Mouse (Mus musculus) forebrain, embryonic 16.5 days (tissue): ENCODE measurements around the gene Ubac2. TPM values are rescaled to one million over a fixed set of nuclear protein-coding genes. Genes with fewer than 3 reads are reported as not detected.

Experiments
- ATAC-seq: fragments of 200-750 bp; cut with Nextera tagmentation; 2 replicates; pipeline ENCODE4 v1.8.0; 2017; ENCODE audit warnings: mild to moderate bottlenecking, moderate library complexity
- H3K27ac ChIP-seq: fragments of 300-500 bp; sonication (generic); 2 replicates; pipeline ENCODE4 v1.5.1; 2014; ENCODE audit warnings: low read length, control low read depth
- H3K27me3 ChIP-seq: fragments of 300-500 bp; sonication (generic); replicated peaks from 2 replicates; pipeline ENCODE4 v1.6.1; 2014; ENCODE audit warnings: low read length; ENCODE audit not compliant: control insufficient read depth, insufficient read depth
- H3K36me3 ChIP-seq: fragments of 300-500 bp; sonication (generic); 2 replicates; pipeline ENCODE4 v1.6.1; 2014; ENCODE audit not compliant: control insufficient read depth, insufficient read depth
- H3K4me1 ChIP-seq: fragments of 300-500 bp; sonication (generic); replicated peaks from 2 replicates; pipeline ENCODE4 v1.6.1; 2014; ENCODE audit warnings: low read length; ENCODE audit not compliant: control insufficient read depth, insufficient read depth
- H3K4me2 ChIP-seq: fragments of 300-500 bp; sonication (generic); 2 replicates; pipeline ENCODE4 v1.6.1; 2014; ENCODE audit warnings: mild to moderate bottlenecking, low read length, control low read depth
- H3K4me3 ChIP-seq: fragments of 300-500 bp; sonication (generic); replicated peaks from 2 replicates; pipeline ENCODE4 v1.5.1; 2014; ENCODE audit warnings: mild to moderate bottlenecking, low read length, control low read depth
- H3K9ac ChIP-seq: fragments of 300-500 bp; sonication (generic); replicated peaks from 2 replicates; pipeline ENCODE4 v1.6.1; 2014; ENCODE audit warnings: low read depth, low read length, control low read depth
- H3K9me3 ChIP-seq: fragments of 300-500 bp; sonication (generic); 2 replicates; pipeline ENCODE4 v1.6.1; 2016; ENCODE audit warnings: low read length; ENCODE audit not compliant: control insufficient read depth
- WGBS: fragments of 180-500 bp; shearing (Covaris S2); extraction: QIAGEN DNeasy Blood & Tissue Kit; methylation state at CpG from one replicate; pipeline ENCODE4 v1.1.7; 2014; 5-methylcytosine and 5-hydroxymethylcytosine counted together
- polyA plus RNA-seq: library from polyadenylated mRNA; unstranded; fragments of >200 nt; fragmentation: Nextera tagmentation; extraction: Ambion mirVana; gene quantifications from 2 replicates; pipeline ENCODE4 v1.2.1, GENCODE M21; 2015

Ubac2 gene
- polyA plus RNA-seq, 1 experiment from 2014 or later = 51.0 TPM

- ATAC-seq = no peak
- Histone ChIP-seq H3K36me3 (no peaks in the 10 kb centered on the region), H3K27ac (no peak overlapping the region), H3K4me2 (no peak overlapping the region), H3K4me3 (no peak overlapping the region), H3K4me1 (no peaks in the 10 kb centered on the region), H3K9me3 (no peaks in the 10 kb centered on the region), H3K9ac (no peak overlapping the region), H3K27me3 (no peaks in the 10 kb centered on the region)
- WGBS = 83% methylated on average over 4 of the region's 4 CpGs
These were observed 109.3 kb downstream of the Ubac2 start for GRCm38 (mm10) chr14:121987691-121988090.

GRCm38 (mm10) chr14:121989331-121989730 is 110.9 kb downstream of the Ubac2 start:
- H3K9me3 ChIP-seq = no peaks in the 10 kb centered on the region
- no peak overlapping the region for H3K27ac ChIP-seq
- H3K4me2 ChIP-seq = no peak overlapping the region
- no peaks in the 10 kb centered on the region for H3K27me3 ChIP-seq
- no peak overlapping the region for H3K4me3 ChIP-seq
- H3K9ac ChIP-seq = no peak overlapping the region
- no peaks in the 10 kb centered on the region for H3K4me1 ChIP-seq
- 96% methylated on average over 3 of the region's 3 CpGs for WGBS
- no peaks in the 10 kb centered on the region for H3K36me3 ChIP-seq
- ATAC-seq = no peak

GRCm38 (mm10) chr14:121989869-121990268 is 111.4 kb downstream of the Ubac2 start:
- no peak for ATAC-seq
- Histone ChIP-seq H3K4me3 (no peak overlapping the region), H3K9ac (no peak overlapping the region), H3K27me3 (no peaks in the 10 kb centered on the region), H3K4me1 (no peaks in the 10 kb centered on the region), H3K9me3 (no peaks in the 10 kb centered on the region), H3K27ac (no peak overlapping the region), H3K36me3 (no peaks in the 10 kb centered on the region), H3K4me2 (no peak overlapping the region)
- WGBS = 96% methylated on average over 3 of the region's 3 CpGs

DNA sequence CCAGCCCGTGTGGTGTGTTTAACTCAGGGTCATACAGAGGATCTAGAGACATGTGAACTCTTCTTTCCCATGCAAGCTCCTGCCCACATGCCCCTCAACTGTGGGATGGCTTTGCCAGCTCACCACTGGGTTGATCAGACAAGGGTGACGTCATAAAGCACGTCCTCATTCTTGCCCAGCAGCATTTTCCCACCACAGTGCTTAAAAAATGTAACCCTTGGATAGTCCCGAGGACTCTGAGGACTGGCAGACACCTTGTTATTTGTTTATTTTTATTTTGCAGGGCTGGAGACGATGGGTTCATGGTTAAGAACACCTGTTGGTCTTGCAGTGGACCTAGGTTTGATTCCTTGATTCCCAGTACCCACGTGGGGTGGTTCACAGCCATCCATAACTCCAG is 112.5 kb downstream of the Ubac2 start:
- Histone ChIP-seq H3K27ac (no peak overlapping the region), H3K4me3 (no peak overlapping the region), H3K36me3 (no peaks in the 10 kb centered on the region), H3K4me1 (no peaks in the 10 kb centered on the region), H3K9ac (no peak overlapping the region), H3K9me3 (no peaks in the 10 kb centered on the region), H3K4me2 (no peak overlapping the region), H3K27me3 (no peaks in the 10 kb centered on the region)
- 93% methylated on average over 6 of the region's 6 CpGs for WGBS
- ATAC-seq = no peak

DNA sequence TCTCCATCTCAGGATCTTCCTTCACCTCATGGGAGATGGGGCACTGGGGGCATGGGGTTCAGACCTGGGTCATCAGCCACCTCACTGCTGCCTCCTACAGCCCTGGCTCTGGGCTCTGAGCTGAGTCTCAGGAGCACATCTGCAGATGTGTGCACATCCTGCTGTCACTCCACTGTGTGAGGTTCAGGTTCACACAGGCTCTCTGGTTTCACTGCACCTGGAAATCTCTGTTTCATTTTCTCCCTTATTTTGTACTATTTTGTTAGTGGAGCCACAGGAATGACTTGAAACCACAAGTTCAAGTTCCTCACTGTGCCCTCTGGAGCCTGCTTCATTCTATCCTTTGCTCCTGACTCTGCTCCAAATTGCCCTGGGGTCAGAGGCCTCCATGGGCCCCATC is 113.5 kb downstream of the Ubac2 start:
- H3K9ac ChIP-seq = no peak overlapping the region
- no peak for ATAC-seq
- no peaks in the 10 kb centered on the region for H3K9me3 ChIP-seq
- no peak overlapping the region for H3K27ac ChIP-seq
- H3K4me3 ChIP-seq = no peak overlapping the region
- no peaks in the 10 kb centered on the region for H3K4me1 ChIP-seq
- no peaks in the 10 kb centered on the region for H3K36me3 ChIP-seq
- no peak overlapping the region for H3K4me2 ChIP-seq
- no peaks in the 10 kb centered on the region for H3K27me3 ChIP-seq

DNA sequence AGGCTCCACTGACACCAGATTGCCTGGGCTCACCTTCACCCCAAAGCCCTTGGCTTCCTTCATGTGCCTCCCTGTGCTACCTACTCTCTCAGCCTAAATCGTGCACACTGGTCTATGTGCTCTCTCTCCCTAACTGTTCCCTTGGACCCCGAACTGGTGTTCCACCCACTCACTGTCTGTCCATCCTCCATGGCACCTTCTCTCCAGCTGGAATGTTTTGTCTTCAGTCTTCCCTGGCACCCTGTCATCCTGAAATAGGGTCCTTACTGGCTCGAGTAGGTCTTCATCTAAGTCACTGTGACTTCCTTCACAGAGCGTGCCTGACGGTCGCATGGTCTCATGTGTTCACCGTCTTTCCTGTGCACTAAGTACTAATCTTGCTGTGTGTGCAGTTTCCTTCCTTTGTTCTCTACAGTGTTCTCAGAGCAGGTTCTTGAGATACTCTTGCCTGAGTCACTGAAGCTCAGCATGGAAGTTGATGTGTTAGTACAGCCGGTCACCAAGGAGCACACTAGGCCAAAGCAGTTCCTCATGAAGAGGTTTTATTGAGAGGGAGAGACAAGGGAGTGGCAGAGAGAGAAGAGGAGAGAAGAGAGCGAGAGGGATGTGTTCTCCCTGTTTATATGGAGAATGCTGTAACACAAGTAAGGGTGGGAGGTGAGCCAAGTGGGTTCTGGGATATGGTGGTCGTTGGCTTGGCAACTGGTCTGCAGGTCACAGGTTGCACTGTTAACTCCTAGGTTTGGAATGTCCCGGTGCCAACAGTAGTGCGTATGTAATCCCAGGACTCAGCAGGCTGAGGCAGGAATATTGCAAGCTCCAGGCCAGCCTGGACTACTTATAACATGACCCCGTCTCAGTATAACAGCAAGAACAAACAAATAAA is 114.2 kb downstream of the Ubac2 start:
- H3K4me2 ChIP-seq = no peak overlapping the region
- H3K9ac ChIP-seq = no peak overlapping the region
- WGBS = 91% methylated on average over 13 of the region's 13 CpGs
- H3K36me3 ChIP-seq = no peaks in the 10 kb centered on the region
- H3K27ac ChIP-seq = no peak overlapping the region
- H3K4me1 ChIP-seq = no peaks in the 10 kb centered on the region
- no peak overlapping the region for H3K4me3 ChIP-seq
- H3K27me3 ChIP-seq = no peaks in the 10 kb centered on the region
- ATAC-seq = no peak
- no peaks in the 10 kb centered on the region for H3K9me3 ChIP-seq

DNA sequence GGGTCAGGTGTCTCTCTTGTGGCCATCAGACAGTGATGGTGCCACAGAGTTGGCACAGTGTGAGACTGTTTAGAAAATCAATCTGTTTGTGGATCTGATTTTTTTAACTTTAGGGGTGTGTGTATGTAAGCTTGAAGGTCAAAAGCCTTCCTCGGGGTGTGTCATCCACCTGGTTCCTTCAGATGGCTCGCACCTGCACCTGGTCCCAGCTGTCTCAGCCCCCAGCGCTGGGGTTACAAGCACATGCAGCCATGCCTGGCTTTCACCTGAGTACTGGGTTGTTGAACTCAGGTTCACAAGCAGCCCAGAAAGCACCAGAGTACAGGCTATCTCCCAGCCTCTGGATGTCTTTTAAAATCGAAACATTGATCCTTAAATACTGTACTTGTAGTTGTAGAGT is 115.2 kb downstream of the Ubac2 start:
- ATAC-seq = no peak
- no peak overlapping the region for H3K4me2 ChIP-seq
- H3K4me1 ChIP-seq = no peaks in the 10 kb centered on the region
- WGBS = 95% methylated on average over 4 of the region's 4 CpGs
- H3K27me3 ChIP-seq = no peaks in the 10 kb centered on the region
- no peaks in the 10 kb centered on the region for H3K36me3 ChIP-seq
- no peak overlapping the region for H3K27ac ChIP-seq
- H3K4me3 ChIP-seq = no peak overlapping the region
- no peaks in the 10 kb centered on the region for H3K9me3 ChIP-seq
- no peak overlapping the region for H3K9ac ChIP-seq

DNA sequence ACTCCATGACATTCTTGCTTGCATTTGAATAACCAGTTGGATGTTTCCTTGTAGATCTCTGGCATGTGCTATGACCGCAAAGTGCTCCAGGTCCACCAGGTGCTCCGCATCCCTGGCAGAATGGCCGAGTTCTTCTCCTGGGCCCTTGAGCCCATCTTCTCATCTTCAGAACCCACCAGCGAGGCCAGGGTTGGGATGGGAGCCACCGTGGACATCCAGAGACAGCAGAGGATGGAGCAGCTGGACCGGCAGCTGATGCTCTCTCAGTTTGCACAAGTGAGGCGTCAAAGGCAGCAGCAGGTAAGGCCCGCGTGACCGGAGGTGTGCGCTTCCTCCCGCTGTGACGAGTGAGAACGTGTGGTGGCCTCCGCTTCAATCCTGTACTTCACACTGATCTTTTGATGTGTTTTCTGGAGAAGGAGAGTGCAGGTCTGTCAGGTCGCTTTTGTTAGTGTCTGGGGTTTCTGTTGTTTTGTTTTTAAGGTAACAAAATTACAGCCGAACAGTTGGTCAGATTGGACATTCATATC is 115.8 kb downstream of the Ubac2 start:
- no peak overlapping the region for H3K4me3 ChIP-seq
- H3K9ac ChIP-seq = no peak overlapping the region
- H3K9me3 ChIP-seq = no peaks in the 10 kb centered on the region
- H3K4me1 ChIP-seq = no peaks in the 10 kb centered on the region
- H3K27ac ChIP-seq = no peak overlapping the region
- no peaks in the 10 kb centered on the region for H3K36me3 ChIP-seq
- ATAC-seq = no peak
- H3K4me2 ChIP-seq = no peak overlapping the region
- H3K27me3 ChIP-seq = no peaks in the 10 kb centered on the region
- WGBS = 95% methylated on average over 17 of the region's 17 CpGs

- WGBS = 95% methylated on average over 7 of the region's 7 CpGs
These were observed 116.6 kb downstream of the Ubac2 start for GRCm38 (mm10) chr14:121994846-121995556.

More at GRCm38 (mm10) chr14:121994846-121995556, 116.6 kb downstream of the Ubac2 start:
- H3K9ac ChIP-seq = no peak overlapping the region
- H3K4me3 ChIP-seq = no peak overlapping the region
- no peaks in the 10 kb centered on the region for H3K27me3 ChIP-seq
- H3K4me2 ChIP-seq = no peak overlapping the region
- H3K27ac ChIP-seq = no peak overlapping the region
- ATAC-seq = no peak
- H3K9me3 ChIP-seq = no peaks in the 10 kb centered on the region
- no peaks in the 10 kb centered on the region for H3K36me3 ChIP-seq
- no peaks in the 10 kb centered on the region for H3K4me1 ChIP-seq
